Mouse (Mus musculus) heart, adult 11 months (tissue): ENCODE measurements around the gene Gm17571.

ENCODE experiments used
- DNase-seq: peaks from one replicate; pipeline ENCODE4 v3.0.0; 2022

The Gm17571 gene

GRCm38 (mm10) chr9:13446703-13447285 lies at the start of gene Gm17571:
Gm17571 (minus strand) TSS chr9:13446753.
- DNase-seq: no peak

- DNase-seq: peak; percentile 55
Measured at GRCm38 (mm10) chr9:13495530-13495929, 49.0 kb upstream of the Gm17571 start.

GRCm38 (mm10) chr9:13493746-13494145 lies 47.2 kb upstream of the Gm17571 start:
- DNase-seq: peak; percentile 83

GRCm38 (mm10) chr9:13492807-13493206 lies 46.3 kb upstream of the Gm17571 start:
- DNase-seq: peak; percentile 45

GRCm38 (mm10) chr9:13491854-13492620 lies 45.5 kb upstream of the Gm17571 start:
- DNase-seq: peak; percentile 53

GRCm38 (mm10) chr9:13491107-13491506 lies 44.6 kb upstream of the Gm17571 start:
- DNase-seq: no peak

- DNase-seq: no peak
Measured at GRCm38 (mm10) chr9:13485914-13486313, 39.4 kb upstream of the Gm17571 start.

- DNase-seq: peak; percentile 77
Measured at GRCm38 (mm10) chr9:13484267-13485240, 38.0 kb upstream of the Gm17571 start.

- DNase-seq: peak; percentile 86
Measured at GRCm38 (mm10) chr9:13483199-13484068, 36.9 kb upstream of the Gm17571 start.

GRCm38 (mm10) chr9:13479275-13479674 lies 32.7 kb upstream of the Gm17571 start:
- peak; percentile 51 for DNase-seq

GRCm38 (mm10) chr9:13474951-13475350 lies 28.4 kb upstream of the Gm17571 start:
- DNase-seq: peak; percentile 83

- DNase-seq: peak; percentile 96
Measured at GRCm38 (mm10) chr9:13470013-13470412, 23.5 kb upstream of the Gm17571 start.

GRCm38 (mm10) chr9:13468778-13469177 lies 22.2 kb upstream of the Gm17571 start:
- DNase-seq: peak; percentile 89

- peak; percentile 25 for DNase-seq
Measured at GRCm38 (mm10) chr9:13467745-13468144, 21.2 kb upstream of the Gm17571 start.

- DNase-seq: peak; percentile 86
Measured at GRCm38 (mm10) chr9:13466816-13467215, 20.3 kb upstream of the Gm17571 start.

GRCm38 (mm10) chr9:13466351-13466750 lies 19.8 kb upstream of the Gm17571 start:
- peak; percentile 93 for DNase-seq

- DNase-seq: peak; percentile 70
Measured at GRCm38 (mm10) chr9:13465358-13466020, 18.9 kb upstream of the Gm17571 start.

- DNase-seq: peak; percentile 14
Measured at GRCm38 (mm10) chr9:13460926-13461325, 14.4 kb upstream of the Gm17571 start.

GRCm38 (mm10) chr9:13460012-13460411 lies 13.5 kb upstream of the Gm17571 start:
- DNase-seq: peak; percentile 44

GRCm38 (mm10) chr9:13459371-13459770 lies 12.8 kb upstream of the Gm17571 start:
- DNase-seq: peak; percentile 80

- DNase-seq: peak; percentile 86
Measured at GRCm38 (mm10) chr9:13457774-13458173, 11.2 kb upstream of the Gm17571 start.

- no peak for DNase-seq
Measured at GRCm38 (mm10) chr9:13455231-13455630, 8.7 kb upstream of the Gm17571 start.
